Mouse (Mus musculus) liver, postnatal 0 days (tissue): Measurements from ENCODE around the gene Mymk.

Experiments
- CTCF ChIP-seq: sonication (generic); IDR thresholded peaks from 2 replicates; pipeline ENCODE4 v1.5.1; 2016; ENCODE audit warnings: antibody characterized with exemption, low read depth
- EP300 ChIP-seq: IDR thresholded peaks from 2 replicates; pipeline ENCODE4 v1.6.1; 2016; ENCODE audit warnings: antibody characterized with exemption, low read depth, mild to moderate bottlenecking

GRCm38 (mm10) chr2:27097776-27098175 lies 25.8 kb upstream of the Mymk start:
- no peak for TF ChIP-seq CTCF
- no peak for TF ChIP-seq EP300
